Mouse (Mus musculus): Measurements from ENCODE around the gene Spats1.

GRCm38 (mm10) chr17:45449586-45449985, 25.6 kb downstream of the Spats1 start:
- TF ChIP-seq POLR2A (IDR thresholded peaks at IDR 0.05; ENCODE audit: insufficient read depth, low read length) (no peak), EP300 (IDR thresholded peaks at IDR 0.05; ENCODE audit: insufficient read depth, low read depth, low read length) (peak; percentile 52; the same call in 1 of the 2 replicates)

All from ES-Bruce4 (cell line).